Mouse (Mus musculus) cortical plate, adult 2 months (tissue): ENCODE measurements at regions not wholly inside any gene's neighbourhood (a gene's known extent, or its start where the extent isn't known, plus 50 kb on each side); places are given as distances from the start of the nearest gene placed in this dataset.
"Not testable (repeated sequence)": the region's sequence is repeated elsewhere in the genome, so short reads cannot be mapped to it uniquely, and the experiment has no call there.

Experiments
- CTCF ChIP-seq: fragments of 200-500 bp; IDR thresholded peaks from 2 replicates; pipeline ENCODE4 v1.5.1; 2011; ENCODE audit warnings: mild to moderate bottlenecking, control low read depth, low read length; ENCODE audit not compliant: insufficient read depth; ENCODE audit errors: extremely low read depth
- POLR2A ChIP-seq: fragments of 200-500 bp; IDR thresholded peaks from 2 replicates; pipeline ENCODE4 v1.6.1; 2011; ENCODE audit warnings: mild to moderate bottlenecking, low read length, control low read depth; ENCODE audit not compliant: insufficient read depth; ENCODE audit errors: extremely low read depth

- not testable (repeated sequence) for TF ChIP-seq POLR2A, CTCF
These were observed 206.7 kb downstream of the Diras2 start for GRCm38 (mm10) chr13:52324378-52324777.
